Mouse (Mus musculus) stomach, embryonic 15.5 days (tissue): ENCODE data around the gene Arid4a. TPM values are rescaled to one million over a fixed set of nuclear protein-coding genes. Genes with fewer than 3 reads are reported as not detected.

Source experiments
- ATAC-seq: fragments of 200-750 bp; cut with Nextera tagmentation; 2 replicates; pipeline ENCODE4 v1.8.0; 2017; ENCODE audit warnings: low read depth, moderate number of reproducible peaks, moderate TSS enrichment; ENCODE audit not compliant: insufficient read depth, low FRiP score
- H3K27ac ChIP-seq: fragments of 300-500 bp; sonication (generic); 2 replicates; pipeline ENCODE4 v1.5.1; 2015; ENCODE audit warnings: mild to moderate bottlenecking, inconsistent platforms
- H3K27me3 ChIP-seq: fragments of 300-500 bp; sonication (generic); replicated peaks from 2 replicates; pipeline ENCODE4 v1.6.1; 2015; ENCODE audit warnings: inconsistent platforms
- H3K36me3 ChIP-seq: fragments of 300-500 bp; sonication (generic); 2 replicates; pipeline ENCODE4 v1.6.1; 2015; ENCODE audit warnings: inconsistent platforms
- H3K4me1 ChIP-seq: fragments of 300-500 bp; sonication (generic); 2 replicates; pipeline ENCODE4 v1.6.1; 2015; ENCODE audit warnings: inconsistent platforms
- H3K4me2 ChIP-seq: fragments of 300-500 bp; sonication (generic); 2 replicates; pipeline ENCODE4 v1.6.1; 2015; ENCODE audit warnings: mild to moderate bottlenecking, inconsistent platforms
- H3K4me3 ChIP-seq: fragments of 300-500 bp; sonication (generic); replicated peaks from 2 replicates; pipeline ENCODE4 v1.5.1; 2015; ENCODE audit warnings: inconsistent platforms
- H3K9ac ChIP-seq: fragments of 300-500 bp; sonication (generic); 2 replicates; pipeline ENCODE4 v1.6.1; 2015; ENCODE audit warnings: inconsistent platforms
- H3K9me3 ChIP-seq: fragments of 300-500 bp; sonication (generic); 2 replicates; pipeline ENCODE4 v1.6.1; 2016; ENCODE audit warnings: inconsistent platforms
- WGBS: fragments of 180-500 bp; shearing (Covaris S2); methylation state at CpG from one replicate; pipeline ENCODE4 v1.1.7; 2015; 5-methylcytosine and 5-hydroxymethylcytosine counted together
- polyA plus RNA-seq: library from polyadenylated mRNA; unstranded; fragments of >200 nt; fragmentation: Nextera tagmentation; extraction: Ambion mirVana; gene quantifications from 2 replicates; pipeline ENCODE4 v1.2.1, GENCODE M21; 2015

The Arid4a gene
- polyA plus RNA-seq: 37.1 and 37.8 TPM in 2 replicates

DNA sequence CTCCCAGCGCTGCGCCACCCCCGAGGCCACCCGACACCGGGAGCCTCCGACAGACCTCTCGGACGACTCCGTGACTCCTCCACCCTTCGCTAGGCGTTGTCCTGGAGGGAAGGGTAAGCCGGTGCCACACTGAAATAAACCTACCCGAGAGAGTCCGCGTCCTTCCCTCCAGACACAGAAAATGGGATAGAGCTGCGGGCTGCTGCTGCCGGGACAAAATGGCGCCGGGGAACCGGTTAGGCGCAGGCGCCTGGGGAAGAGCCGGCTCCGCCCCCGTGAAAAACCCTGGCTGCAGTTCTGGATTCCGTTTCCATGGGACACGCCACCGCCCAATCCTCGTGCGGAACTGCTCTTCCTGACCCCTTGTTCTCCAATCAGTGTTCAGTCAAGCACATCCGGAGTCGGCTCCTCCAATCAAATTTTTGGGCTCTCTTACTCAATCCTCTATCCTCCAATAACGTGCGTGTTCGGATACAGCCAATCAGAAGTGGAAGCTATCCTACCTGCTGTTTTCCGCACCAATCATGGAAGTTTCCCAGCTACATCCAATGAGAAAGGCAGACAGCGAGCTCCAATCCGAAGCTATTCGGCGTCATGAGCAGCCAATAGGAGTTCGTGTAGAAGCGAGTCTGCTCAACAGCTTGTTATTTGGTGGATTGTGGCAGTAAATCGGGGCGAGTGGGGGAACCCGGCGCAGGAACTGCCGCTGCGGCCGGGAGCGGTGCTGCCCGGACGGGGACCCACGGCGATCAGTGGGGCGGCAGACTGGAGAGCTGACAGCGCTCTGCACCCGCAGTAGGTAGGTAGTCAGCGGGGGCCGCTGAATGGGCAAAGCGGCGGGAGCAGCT is at the start of gene Arid4a:
Arid4a (plus strand) TSS at position 628 of the 848 bp plus-strand sequence.
- peak within 1 kb of the TSS; percentile 94 for H3K9ac ChIP-seq
- H3K36me3 ChIP-seq: peaks cover 10% of the 10 kb centered on the region; the same call in 1 of the 2 replicates
- H3K27ac ChIP-seq: peak within 1 kb of the TSS; percentile 99
- H3K4me1 ChIP-seq: peaks cover 8% of the 10 kb centered on the region; the same call in 1 of the 2 replicates
- H3K4me2 ChIP-seq: peak within 1 kb of the TSS; percentile 70
- WGBS: under 1% methylated on average over 61 of the region's 61 CpGs
- H3K9me3 ChIP-seq: no peaks in the 10 kb centered on the region
- H3K4me3 ChIP-seq: peak within 1 kb of the TSS; percentile 100
- H3K27me3 ChIP-seq: no peaks in the 10 kb centered on the region
- ATAC-seq: peak; percentile 99

DNA sequence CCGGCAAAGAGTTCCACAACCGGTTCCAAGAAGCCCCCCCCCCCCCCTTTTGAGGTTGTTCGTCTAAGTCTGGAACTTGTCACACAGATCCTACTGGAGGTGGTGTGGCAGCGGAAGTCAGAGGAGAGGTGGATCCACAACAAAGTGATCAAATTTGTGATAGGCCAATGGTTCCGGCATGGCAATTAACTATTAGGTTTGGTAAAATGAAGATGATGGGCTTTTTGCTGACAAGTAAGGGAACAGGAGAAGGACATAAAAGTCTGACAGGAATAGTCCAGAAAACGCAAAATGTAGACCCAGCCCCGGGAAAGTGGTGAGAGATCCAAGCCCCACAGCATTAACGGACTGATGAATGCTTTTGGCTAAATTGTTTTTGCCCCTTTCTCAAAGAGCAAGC is 48.2 kb upstream of the Arid4a start:
- 26% methylated on average over 8 of the region's 8 CpGs for WGBS
- Histone ChIP-seq H3K4me2 (peak overlapping the region; percentile 63), H3K9me3 (no peaks in the 10 kb centered on the region), H3K4me1 (peaks cover 5% of the 10 kb centered on the region; the same call in 1 of the 2 replicates), H3K36me3 (0 out of 2 replicates have a peak, but pooled peaks cover 8% of the 10 kb centered on the region), H3K4me3 (peak overlapping the region; percentile 76), H3K27me3 (no peaks in the 10 kb centered on the region), H3K27ac (peak overlapping the region; percentile 99), H3K9ac (peak overlapping the region; percentile 55; the same call in 1 of the 2 replicates)
- no peak for ATAC-seq

DNA sequence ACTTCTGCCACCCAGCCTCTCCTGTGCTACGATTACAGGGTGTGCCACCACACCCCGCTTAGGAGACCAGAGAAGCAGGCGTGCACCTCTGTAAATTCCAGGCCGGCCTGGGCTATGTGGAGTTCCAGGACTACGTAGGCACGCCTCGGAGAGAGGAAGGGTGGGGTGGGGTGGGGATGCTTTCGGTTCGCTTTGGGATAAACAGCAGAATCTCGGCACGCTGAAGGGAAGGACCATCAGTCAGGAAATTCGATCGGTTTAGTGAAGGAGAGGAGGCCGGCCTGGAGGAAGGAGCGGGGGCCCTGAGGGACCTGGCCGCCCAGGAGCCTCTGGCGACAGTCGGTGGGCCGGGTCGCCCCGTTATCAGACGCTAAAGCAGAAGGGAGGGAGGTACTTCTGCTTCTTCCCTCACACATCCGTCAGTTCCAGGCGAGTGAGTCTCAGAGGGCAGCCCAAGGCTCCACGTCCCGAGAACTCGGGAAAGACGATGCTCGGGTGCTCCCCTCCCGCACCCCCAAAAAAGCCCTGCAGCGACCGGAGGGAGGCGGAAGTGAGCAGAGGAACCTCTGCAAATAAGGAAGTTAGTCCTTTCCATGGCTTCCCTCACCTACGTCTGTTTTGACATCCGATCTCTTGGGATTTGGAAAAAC is 47.5 kb upstream of the Arid4a start:
- Histone ChIP-seq H3K36me3 (0 out of 2 replicates have a peak, but pooled peaks cover 7% of the 10 kb centered on the region), H3K9me3 (no peaks in the 10 kb centered on the region), H3K9ac (peak overlapping the region; percentile 55), H3K4me1 (peaks cover 5% of the 10 kb centered on the region; the same call in 1 of the 2 replicates), H3K27me3 (no peaks in the 10 kb centered on the region), H3K4me2 (peak overlapping the region; percentile 63), H3K27ac (peak overlapping the region; percentile 99), H3K4me3 (peak overlapping the region; percentile 76)
- ATAC-seq: peak; percentile 93
- under 1% methylated on average over 35 of the region's 35 CpGs for WGBS

- 1% methylated on average over 15 of the region's 15 CpGs for WGBS
- Histone ChIP-seq H3K4me2 (peak overlapping the region; percentile 63), H3K36me3 (0 out of 2 replicates have a peak, but pooled peaks cover 1% of the 10 kb centered on the region), H3K9me3 (no peaks in the 10 kb centered on the region), H3K4me1 (peaks cover 5% of the 10 kb centered on the region; the same call in 1 of the 2 replicates), H3K27ac (peak overlapping the region; percentile 99), H3K4me3 (peak overlapping the region; percentile 76), H3K9ac (peak overlapping the region; percentile 55; the same call in 1 of the 2 replicates), H3K27me3 (no peaks in the 10 kb centered on the region)
- peak; percentile 53 for ATAC-seq
Observed at GRCm38 (mm10) chr12:70968791-70969307, 46.9 kb upstream of the Arid4a start.

- H3K9me3 ChIP-seq: no peaks in the 10 kb centered on the region
- WGBS: 7% methylated on average over 17 of the region's 17 CpGs
- peak overlapping the region; percentile 54 for H3K4me2 ChIP-seq
- H3K27me3 ChIP-seq: no peaks in the 10 kb centered on the region
- peaks cover 5% of the 10 kb centered on the region; the same call in 1 of the 2 replicates for H3K4me1 ChIP-seq
- ATAC-seq: no peak
- H3K4me3 ChIP-seq: peak overlapping the region; percentile 19
- H3K36me3 ChIP-seq: no peaks in the 10 kb centered on the region
- H3K9ac ChIP-seq: no peak overlapping the region
- H3K27ac ChIP-seq: peak overlapping the region; percentile 57; the same call in 1 of the 2 replicates
Observed at GRCm38 (mm10) chr12:70969485-70970184, 46.2 kb upstream of the Arid4a start.

DNA sequence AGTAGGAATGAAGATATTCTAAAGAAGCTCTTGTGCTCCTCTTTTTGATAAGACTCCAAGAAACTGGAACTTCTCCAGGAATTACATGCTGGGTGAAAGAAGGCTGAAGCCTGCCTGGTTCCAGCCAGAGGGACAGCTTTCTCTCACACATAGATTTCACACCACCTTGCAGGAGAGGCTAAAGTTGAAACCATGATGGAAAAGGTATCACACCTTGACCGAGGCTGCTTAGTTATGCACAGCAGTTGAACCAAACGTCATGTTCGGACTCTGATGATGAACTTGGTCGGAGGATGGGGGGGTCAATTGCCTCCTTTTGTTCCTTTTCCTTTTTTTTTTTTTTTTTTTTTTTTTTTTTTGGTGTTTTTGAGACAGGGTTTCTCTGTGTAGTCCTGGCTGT is 42.0 kb upstream of the Arid4a start:
- no peak overlapping the region for H3K27ac ChIP-seq

GRCm38 (mm10) chr12:70974441-70975266 is 41.1 kb upstream of the Arid4a start, which contains the start of gene Psma3:
Psma3 (plus strand) TSS chr12:70974621.
- Histone ChIP-seq H3K27ac (peak within 1 kb of the TSS; percentile 99), H3K4me3 (peak within 1 kb of the TSS; percentile 96), H3K9me3 (no peaks in the 10 kb centered on the region), H3K36me3 (no peaks in the 10 kb centered on the region), H3K27me3 (no peaks in the 10 kb centered on the region), H3K4me2 (peak within 1 kb of the TSS; percentile 63), H3K9ac (peak within 1 kb of the TSS; percentile 96), H3K4me1 (peaks cover 4% of the 10 kb centered on the region)
- ATAC-seq: peak; percentile 100
- under 1% methylated on average over 70 of the region's 71 CpGs for WGBS

More for the DNA sequence above, 42.0 kb upstream of the Arid4a start:
- Histone ChIP-seq H3K36me3 (no peaks in the 10 kb centered on the region), H3K27me3 (no peaks in the 10 kb centered on the region), H3K4me2 (peak overlapping the region; percentile 53), H3K9ac (no peak overlapping the region), H3K9me3 (no peaks in the 10 kb centered on the region), H3K4me1 (peaks cover 4% of the 10 kb centered on the region), H3K4me3 (peak overlapping the region; percentile 96)
- WGBS: 85% methylated on average over 4 of the region's 4 CpGs
- ATAC-seq: no peak

- Histone ChIP-seq H3K9ac (peak overlapping the region; percentile 96), H3K36me3 (0 out of 2 replicates have a peak, but pooled peaks cover 3% of the 10 kb centered on the region), H3K27me3 (no peaks in the 10 kb centered on the region), H3K4me1 (peaks cover 4% of the 10 kb centered on the region), H3K4me2 (peak overlapping the region; percentile 63), H3K4me3 (peak overlapping the region; percentile 96), H3K27ac (peak overlapping the region; percentile 99), H3K9me3 (no peaks in the 10 kb centered on the region)
- whole genome bisulfite sequencing: 21% methylated on average over 10 of the region's 10 CpGs
- no peak for ATAC-seq
Observed at GRCm38 (mm10) chr12:70975406-70975805, 40.4 kb upstream of the Arid4a start.

- no peaks in the 10 kb centered on the region for H3K9me3 ChIP-seq
- peaks cover 4% of the 10 kb centered on the region for H3K4me1 ChIP-seq
- 0 out of 2 replicates have a peak, but pooled peaks cover 7% of the 10 kb centered on the region for H3K36me3 ChIP-seq
- H3K27me3 ChIP-seq: no peaks in the 10 kb centered on the region
- 58% methylated on average over 3 of the region's 3 CpGs for WGBS
- H3K4me3 ChIP-seq: peak overlapping the region; percentile 96
- no peak overlapping the region for H3K9ac ChIP-seq
- H3K4me2 ChIP-seq: peak overlapping the region; percentile 63
- no peak overlapping the region for H3K27ac ChIP-seq
- no peak for ATAC-seq
Observed at GRCm38 (mm10) chr12:70975891-70976290, 39.9 kb upstream of the Arid4a start.

- Histone ChIP-seq H3K4me2 (no peak overlapping the region), H3K9ac (no peak overlapping the region), H3K36me3 (0 out of 2 replicates have a peak, but pooled peaks cover 7% of the 10 kb centered on the region), H3K27ac (no peak overlapping the region), H3K27me3 (no peaks in the 10 kb centered on the region), H3K4me1 (peaks cover 4% of the 10 kb centered on the region), H3K9me3 (no peaks in the 10 kb centered on the region), H3K4me3 (no peak overlapping the region)
- ATAC-seq: no peak
- 86% methylated on average over 7 of the region's 7 CpGs for WGBS
Observed at GRCm38 (mm10) chr12:70978345-70978744, 37.4 kb upstream of the Arid4a start.
